Mouse (Mus musculus) adrenal gland, adult 2 months (tissue): ENCODE data around the gene Dcun1d1. TPM values are rescaled to one million over a fixed set of nuclear protein-coding genes. Genes with fewer than 3 reads are reported as not detected.

ENCODE experiments used
- DNase-seq: peaks from one replicate; pipeline ENCODE4 v3.0.0; 2021
- polyA plus RNA-seq: library from polyadenylated mRNA; depleted of rRNA; stranded (reverse); fragments of >200 nt; gene quantifications from 2 replicates; pipeline ENCODE4 v1.2.3, GENCODE M21; 2012; rRNA removed
- total RNA-seq, 2 experiments: library from RNA; stranded (reverse); gene quantifications; 2 replicates each; pipeline ENCODE4 v1.2.3; 2021

Gene Dcun1d1
- total and polyA plus RNA-seq, 3 experiments, result 1.5 to 84.2 (median 64.1) TPM

GRCm38 (mm10) chr3:35931359-35931758, 5.9 kb downstream of the Dcun1d1 start:
- peak; percentile 21 for DNase-seq

GRCm38 (mm10) chr3:35929831-35930230, 7.4 kb downstream of the Dcun1d1 start:
- DNase-seq, result no peak

DNA sequence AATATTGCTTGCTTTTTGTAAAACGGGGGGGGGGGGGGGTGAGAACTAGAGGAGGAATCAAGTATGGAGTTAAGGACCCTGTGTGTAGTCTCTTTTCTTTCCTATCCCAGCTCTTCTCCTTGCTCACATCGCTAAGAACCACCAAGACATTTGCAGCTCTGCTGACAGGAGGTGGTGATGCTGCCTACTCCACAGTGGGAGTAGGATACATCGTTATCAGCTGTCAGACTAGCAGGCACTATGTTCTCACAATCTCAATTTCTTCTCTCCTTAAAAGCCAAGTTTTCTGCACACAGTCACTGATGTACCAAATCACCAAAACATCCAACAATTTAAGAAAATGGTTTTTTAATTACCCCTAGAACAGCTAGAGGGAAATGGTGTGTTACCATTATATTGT, 7.8 kb downstream of the Dcun1d1 start:
- no peak for DNase-seq

DNA sequence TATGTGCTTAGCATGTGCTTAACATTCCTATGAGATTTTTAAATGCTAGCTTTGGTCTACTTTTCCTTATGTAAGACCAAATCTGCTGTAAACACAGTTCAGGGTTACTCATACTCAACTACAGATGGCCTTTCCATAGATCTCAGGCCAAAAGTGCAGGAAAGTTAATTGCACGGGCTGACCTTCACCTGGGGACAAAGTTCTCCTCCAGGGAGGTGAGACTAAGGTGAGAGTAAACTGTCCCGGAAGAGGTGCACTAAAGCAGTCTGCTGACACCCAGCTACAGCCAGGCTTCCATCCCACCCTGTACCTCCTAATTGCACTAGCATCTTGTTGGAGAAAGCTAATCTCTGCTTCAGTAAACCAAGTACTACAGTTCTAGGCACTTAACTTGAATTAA, 11.4 kb downstream of the Dcun1d1 start:
- no peak for DNase-seq

DNA sequence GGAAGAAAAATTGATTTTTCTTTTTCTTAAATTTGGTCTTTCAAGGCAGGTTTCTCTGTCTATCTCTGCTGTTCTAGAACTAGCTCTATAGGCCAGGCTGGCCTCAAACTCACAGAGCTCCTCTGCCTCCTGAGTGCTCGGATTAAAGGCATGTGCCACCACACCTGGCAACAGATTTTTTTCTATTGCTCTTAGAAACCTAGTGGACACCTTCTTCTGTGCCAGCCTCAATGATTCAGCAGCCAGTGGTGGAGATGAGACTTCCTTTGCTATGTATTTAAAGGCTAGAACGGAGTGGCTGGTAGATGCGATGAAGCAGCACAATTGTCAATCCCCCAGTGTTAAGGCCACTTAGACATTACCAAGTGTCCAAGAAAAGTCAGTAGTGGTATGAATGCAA, 13.2 kb downstream of the Dcun1d1 start:
- DNase-seq, result no peak

GRCm38 (mm10) chr3:35923495-35923894, 13.8 kb downstream of the Dcun1d1 start:
- no peak for DNase-seq

DNA sequence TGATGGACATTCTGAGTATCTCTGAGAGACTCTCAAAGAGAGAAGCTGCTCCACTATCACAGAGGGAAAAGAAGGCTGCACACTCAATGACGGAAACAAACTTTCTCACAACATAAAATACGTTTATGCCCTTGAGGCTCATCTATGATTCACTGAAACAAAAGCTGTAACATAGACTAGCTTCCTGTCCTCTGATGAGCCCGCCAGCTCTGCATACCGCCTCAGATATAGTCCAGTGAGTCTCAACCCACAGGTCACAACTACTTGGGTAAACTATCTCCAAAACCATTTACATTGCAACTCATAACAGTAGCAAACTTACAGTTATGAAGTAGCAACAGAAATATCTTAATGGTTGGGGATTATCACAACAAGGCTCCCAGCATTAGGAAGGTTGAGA, 14.7 kb downstream of the Dcun1d1 start:
- DNase-seq, result peak; percentile 35

GRCm38 (mm10) chr3:35918229-35918628, 19.0 kb downstream of the Dcun1d1 start:
- peak; percentile 83 for DNase-seq

GRCm38 (mm10) chr3:35908982-35909680, 28.1 kb downstream of the Dcun1d1 start:
- DNase-seq, result no peak

DNA sequence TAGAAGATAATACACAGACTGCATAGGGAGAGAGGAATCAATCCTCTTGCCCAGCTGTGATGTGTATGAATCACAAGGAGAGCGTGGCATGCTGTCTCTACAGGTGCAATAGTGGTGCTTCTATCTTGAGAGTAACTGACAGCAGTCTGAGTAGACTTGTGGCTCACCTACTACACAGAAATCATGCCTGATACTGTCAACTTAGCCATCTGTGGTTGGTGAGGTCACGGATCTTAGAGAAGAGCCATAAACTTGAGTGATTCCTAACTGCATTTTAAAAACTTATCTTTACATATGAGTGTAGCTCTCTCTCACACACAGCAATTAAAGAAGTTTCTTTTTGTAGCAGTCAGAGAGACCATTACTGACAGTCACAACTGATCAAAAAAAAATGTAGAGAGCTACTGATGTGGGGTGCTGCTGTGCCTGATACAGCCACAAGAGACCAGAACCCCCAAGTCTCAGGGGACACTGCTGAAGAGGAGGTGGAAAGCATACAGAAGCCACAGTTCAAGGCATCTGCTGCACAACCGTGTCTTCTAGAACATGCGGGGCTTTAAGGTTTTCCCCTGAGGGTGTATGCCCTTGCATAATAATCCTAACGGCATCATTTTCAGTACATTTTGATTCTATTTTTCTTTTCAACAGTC, 36.6 kb downstream of the Dcun1d1 start:
- DNase-seq, result no peak

- no peak for DNase-seq
These were observed 38.1 kb downstream of the Dcun1d1 start for GRCm38 (mm10) chr3:35899109-35899508.

DNA sequence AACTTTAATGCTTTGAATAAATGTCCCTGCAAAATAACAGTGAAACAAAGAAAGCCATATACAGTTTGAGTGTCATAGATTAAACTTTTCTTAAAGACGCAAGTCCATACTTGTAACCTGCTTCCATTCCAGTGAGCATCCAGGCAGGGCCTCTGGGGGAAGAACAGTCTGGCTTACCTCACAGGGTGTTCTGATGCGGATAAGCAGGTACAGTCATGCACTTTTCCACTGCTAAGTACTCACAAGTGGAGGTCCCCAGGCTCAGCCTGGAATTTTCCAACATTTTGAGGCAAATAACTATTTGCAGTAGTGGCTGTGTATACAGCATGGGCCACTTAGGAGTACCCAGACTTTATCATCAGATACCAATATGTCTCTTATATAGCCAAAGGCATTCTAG, 39.3 kb downstream of the Dcun1d1 start:
- DNase-seq, result no peak

GRCm38 (mm10) chr3:35893156-35893555, 44.1 kb downstream of the Dcun1d1 start:
- peak; percentile 68 for DNase-seq

- DNase-seq, result peak; percentile 19
These were observed 46.1 kb downstream of the Dcun1d1 start for GRCm38 (mm10) chr3:35891123-35891522.

- no peak for DNase-seq
These were observed 47.7 kb downstream of the Dcun1d1 start for GRCm38 (mm10) chr3:35889531-35889930.

GRCm38 (mm10) chr3:35883267-35883666, 54.0 kb downstream of the Dcun1d1 start:
- DNase-seq, result no peak

DNA sequence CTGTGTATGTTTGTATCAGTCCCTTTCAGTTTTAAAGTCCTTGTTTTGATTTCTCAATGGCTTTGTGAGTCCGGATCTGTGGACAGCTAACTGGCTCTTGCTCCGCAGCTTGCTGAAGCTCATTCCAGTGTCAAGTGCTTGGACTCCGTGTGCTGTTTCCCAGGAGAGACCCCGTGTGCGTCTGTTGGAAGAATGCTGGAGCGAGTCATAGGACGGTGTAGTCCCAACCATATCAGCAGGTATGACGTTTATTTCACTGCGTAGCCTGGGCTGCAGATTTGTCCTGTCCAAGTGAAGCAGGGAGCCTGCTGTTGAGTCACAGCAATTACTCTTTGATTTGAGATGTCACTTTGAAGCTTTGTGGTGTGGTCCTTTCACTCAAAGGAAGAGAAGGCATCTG, 87.9 kb downstream of the Dcun1d1 start:
- DNase-seq, result no peak

Other genes with a start within 250 kb of the Dcun1d1 start
- 10 to 100 TPM; 36.9 to 39.5 TPM for gene Atp11b, start 183.3 kb downstream of the Dcun1d1 start, total RNA-seq
- gene Atp11b, start 183.3 kb downstream of the Dcun1d1 start, polyA plus RNA-seq, result 3.9 and 4.6 TPM in 2 replicates
- 100 to 1,000 TPM; 114 to 126 TPM for gene Mccc1, start 63.2 kb upstream of the Dcun1d1 start, total RNA-seq
- 30.7 and 32.0 TPM in 2 replicates for gene Mccc1, start 63.2 kb upstream of the Dcun1d1 start, polyA plus RNA-seq
- gene Ccdc144b, start 116.1 kb upstream of the Dcun1d1 start, total RNA-seq, result under 1 TPM; 0.12 to 0.17 TPM
- 0.02 and 0.03 TPM in 2 replicates for gene Ccdc144b, start 116.1 kb upstream of the Dcun1d1 start, polyA plus RNA-seq
- 10 to 100 TPM; 33.8 to 48.2 TPM for gene Acad9, start 128.5 kb upstream of the Dcun1d1 start, total RNA-seq
- gene Acad9, start 128.5 kb upstream of the Dcun1d1 start, polyA plus RNA-seq, result 21.6 and 24.4 TPM in 2 replicates
- 1 to 10 TPM; 7.2 to 7.5 TPM for gene D3Ertd254e, start 213.6 kb upstream of the Dcun1d1 start, total RNA-seq
- gene D3Ertd254e, start 213.6 kb upstream of the Dcun1d1 start, polyA plus RNA-seq, result 0.36 and 0.44 TPM in 2 replicates